Mouse (Mus musculus) liver, embryonic 13.5 days (tissue): ENCODE measurements around the gene Lrp6. TPM values are rescaled to one million over a fixed set of nuclear protein-coding genes. Genes with fewer than 3 reads are reported as not detected.

Experiments used
- ATAC-seq: fragments of 200-750 bp; cut with Nextera tagmentation; 2 replicates; pipeline ENCODE4 v1.8.0; 2017; ENCODE audit warnings: low read depth, mild to moderate bottlenecking, moderate number of reproducible peaks, moderate library complexity
- DNase-seq: peaks from one replicate; pipeline ENCODE4 v3.0.0; 2022
- H3K27ac ChIP-seq: fragments of 300-500 bp; sonication (generic); 2 replicates; pipeline ENCODE4 v1.5.1; 2015; ENCODE audit warnings: moderate library complexity, mild to moderate bottlenecking, inconsistent platforms
- H3K27me3 ChIP-seq: fragments of 300-500 bp; sonication (generic); 2 replicates; pipeline ENCODE4 v1.6.1; 2015; ENCODE audit warnings: mild to moderate bottlenecking, inconsistent platforms
- H3K36me3 ChIP-seq: fragments of 300-500 bp; sonication (generic); 2 replicates; pipeline ENCODE4 v1.6.1; 2015; ENCODE audit warnings: mild to moderate bottlenecking, inconsistent platforms
- H3K4me1 ChIP-seq: fragments of 300-500 bp; sonication (generic); replicated peaks from 2 replicates; pipeline ENCODE4 v1.6.1; 2015; ENCODE audit warnings: inconsistent platforms
- H3K4me2 ChIP-seq: fragments of 300-500 bp; sonication (generic); 2 replicates; pipeline ENCODE4 v1.6.1; 2015; ENCODE audit warnings: inconsistent platforms, mild to moderate bottlenecking, moderate library complexity
- H3K4me3 ChIP-seq: fragments of 300-500 bp; sonication (generic); replicated peaks from 2 replicates; pipeline ENCODE4 v1.5.1; 2015; ENCODE audit warnings: mild to moderate bottlenecking, inconsistent platforms
- H3K9ac ChIP-seq: fragments of 300-500 bp; sonication (generic); 2 replicates; pipeline ENCODE4 v1.6.1; 2015; ENCODE audit warnings: mild to moderate bottlenecking, inconsistent platforms
- H3K9me3 ChIP-seq: fragments of 300-500 bp; sonication (generic); replicated peaks from 2 replicates; pipeline ENCODE4 v1.6.1; 2016; ENCODE audit warnings: inconsistent platforms
- WGBS: fragments of 180-500 bp; shearing (Covaris S2); methylation state at CpG from one replicate; pipeline ENCODE4 v1.1.7; 2015; ENCODE audit not compliant: insufficient replicate concordance; 5-methylcytosine and 5-hydroxymethylcytosine counted together
- polyA plus RNA-seq: library from polyadenylated mRNA; unstranded; fragments of >200 nt; fragmentation: Nextera tagmentation; extraction: Ambion mirVana; gene quantifications from 2 replicates; pipeline ENCODE4 v1.2.1, GENCODE M21; 2015

The Lrp6 gene
- polyA plus RNA-seq, 1 experiment from 2014 or later = 6.8 TPM

- Histone ChIP-seq H3K36me3 (peaks cover 3% of the 10 kb centered on the region; the same call in 1 of the 2 replicates), H3K27me3 (no peaks in the 10 kb centered on the region), H3K4me1 (peaks cover 23% of the 10 kb centered on the region), H3K27ac (no peak overlapping the region), H3K9me3 (no peaks in the 10 kb centered on the region), H3K9ac (no peak overlapping the region), H3K4me2 (no peak overlapping the region), H3K4me3 (no peak overlapping the region)
- no peak for DNase-seq
- ATAC-seq = no peak
- WGBS = 81% methylated on average over 6 of the region's 6 CpGs
Observed at GRCm38 (mm10) chr6:134513011-134513410, 53.8 kb downstream of the Lrp6 start.

DNA sequence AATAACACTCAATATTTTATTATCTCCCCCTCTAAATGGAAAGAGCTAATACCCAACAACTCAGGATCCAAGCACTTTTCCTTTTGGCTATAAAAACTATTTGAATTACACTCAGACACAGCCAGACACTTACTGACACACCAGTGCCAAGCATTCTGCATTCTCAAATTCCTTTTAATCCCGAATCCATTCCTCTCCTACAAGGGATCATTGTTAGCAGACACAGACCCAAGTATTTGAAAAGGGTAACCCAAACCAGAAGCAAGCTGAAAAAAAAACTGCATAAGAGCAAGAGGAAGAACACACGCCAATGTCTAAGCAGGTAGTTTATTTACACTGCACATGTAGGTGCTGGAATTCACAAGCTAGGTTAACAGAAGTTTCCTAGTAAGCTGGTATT lies 54.3 kb downstream of the Lrp6 start:
- 71% methylated on average over 2 of the region's 2 CpGs for WGBS
- DNase-seq (no peak), ATAC-seq (no peak)
- H3K36me3 ChIP-seq = peaks cover 6% of the 10 kb centered on the region
- peaks cover 22% of the 10 kb centered on the region for H3K4me1 ChIP-seq
- no peaks in the 10 kb centered on the region for H3K27me3 ChIP-seq
- H3K4me2 ChIP-seq = no peak overlapping the region
- no peak overlapping the region for H3K4me3 ChIP-seq
- no peak overlapping the region for H3K27ac ChIP-seq
- H3K9me3 ChIP-seq = no peaks in the 10 kb centered on the region
- no peak overlapping the region for H3K9ac ChIP-seq

DNA sequence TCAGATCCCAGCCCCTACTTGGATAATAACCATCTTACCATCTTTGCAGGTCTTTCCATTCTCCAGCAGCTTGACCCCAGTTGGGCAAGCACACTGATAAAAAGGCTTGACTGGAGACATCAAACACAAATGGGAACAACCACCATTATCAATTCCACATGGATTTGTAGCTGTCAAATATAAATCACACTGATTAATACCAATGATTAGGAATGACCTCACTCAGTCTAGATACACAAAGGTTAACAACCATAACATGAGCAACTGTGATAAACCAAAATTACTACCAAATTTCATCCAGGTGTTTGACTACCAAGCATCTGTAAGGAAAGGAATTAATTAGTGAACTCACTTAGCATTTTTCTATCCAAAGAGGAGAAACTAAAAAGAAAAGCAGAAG lies 55.6 kb downstream of the Lrp6 start:
- ATAC-seq (no peak), DNase-seq (no peak)
- H3K9ac ChIP-seq = no peak overlapping the region
- H3K4me1 ChIP-seq = peaks cover 14% of the 10 kb centered on the region
- no peaks in the 10 kb centered on the region for H3K9me3 ChIP-seq
- peaks cover 20% of the 10 kb centered on the region for H3K36me3 ChIP-seq
- no peak overlapping the region for H3K27ac ChIP-seq
- no peak overlapping the region for H3K4me3 ChIP-seq
- no peaks in the 10 kb centered on the region for H3K27me3 ChIP-seq
- no peak overlapping the region for H3K4me2 ChIP-seq

DNA sequence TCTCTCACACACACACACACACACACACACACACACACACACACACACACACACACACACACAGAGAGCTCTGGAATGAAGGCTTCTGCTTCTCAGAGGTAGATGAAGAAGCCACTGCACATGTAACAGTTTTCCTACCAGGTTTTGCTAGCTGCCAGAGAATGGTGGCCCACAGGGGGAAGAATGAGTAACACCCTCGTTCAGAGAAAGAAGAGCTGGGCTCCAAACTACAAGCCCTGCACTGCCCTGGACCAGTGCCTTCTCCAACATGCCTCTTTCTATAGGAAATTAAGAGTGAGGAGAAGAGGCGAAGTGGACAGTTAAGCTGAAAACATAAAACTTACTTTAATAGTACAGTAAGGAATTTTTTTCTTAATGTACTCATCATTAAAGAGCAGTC lies 56.5 kb downstream of the Lrp6 start:
- peaks cover 10% of the 10 kb centered on the region for H3K4me1 ChIP-seq
- H3K9me3 ChIP-seq = no peaks in the 10 kb centered on the region
- H3K27me3 ChIP-seq = no peaks in the 10 kb centered on the region
- H3K4me2 ChIP-seq = no peak overlapping the region
- H3K36me3 ChIP-seq = peaks cover 20% of the 10 kb centered on the region
- no peak overlapping the region for H3K27ac ChIP-seq
- H3K9ac ChIP-seq = no peak overlapping the region
- ATAC-seq (no peak), DNase-seq (no peak)
- WGBS = 57% methylated on average over 2 of the region's 2 CpGs
- H3K4me3 ChIP-seq = no peak overlapping the region

- Histone ChIP-seq H3K36me3 (peaks cover 25% of the 10 kb centered on the region), H3K27ac (no peak overlapping the region), H3K4me2 (no peak overlapping the region), H3K4me1 (peaks cover 10% of the 10 kb centered on the region), H3K4me3 (no peak overlapping the region), H3K9ac (no peak overlapping the region), H3K27me3 (no peaks in the 10 kb centered on the region), H3K9me3 (no peaks in the 10 kb centered on the region)
- no peak for ATAC-seq
- WGBS = 76% methylated on average over 10 of the region's 10 CpGs
- DNase-seq = no peak
Observed at GRCm38 (mm10) chr6:134509731-134510226, 57.0 kb downstream of the Lrp6 start.

GRCm38 (mm10) chr6:134504866-134505265 lies 61.9 kb downstream of the Lrp6 start:
- no peak overlapping the region for H3K4me2 ChIP-seq
- 57% methylated on average over 4 of the region's 4 CpGs for WGBS
- peak; percentile 73 for ATAC-seq
- H3K36me3 ChIP-seq = peaks cover 25% of the 10 kb centered on the region
- no peak for DNase-seq
- H3K4me3 ChIP-seq = no peak overlapping the region
- peaks cover 3% of the 10 kb centered on the region; the same call in 1 of the 2 replicates for H3K4me1 ChIP-seq
- no peak overlapping the region for H3K9ac ChIP-seq
- no peaks in the 10 kb centered on the region for H3K27me3 ChIP-seq
- H3K9me3 ChIP-seq = no peaks in the 10 kb centered on the region
- H3K27ac ChIP-seq = no peak overlapping the region

DNA sequence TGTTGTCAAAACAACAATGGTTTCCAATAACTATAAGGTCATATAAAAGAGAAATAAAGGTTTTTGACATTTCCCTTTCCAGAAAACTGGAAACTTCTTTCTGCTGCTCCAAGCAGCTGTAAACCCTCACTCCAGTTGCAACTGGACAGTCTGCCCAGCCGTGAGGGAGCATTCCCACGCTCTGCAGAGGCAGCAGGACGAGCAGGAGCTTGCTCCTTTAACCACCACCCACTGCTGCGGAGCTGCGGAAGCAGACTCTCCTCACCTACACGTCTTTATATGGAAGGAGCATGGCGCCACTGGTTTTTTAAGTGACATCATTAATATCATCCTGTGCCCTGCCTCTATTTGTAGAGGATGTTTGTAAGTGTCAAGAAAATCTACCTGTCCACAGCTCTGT lies 64.4 kb downstream of the Lrp6 start:
- Histone ChIP-seq H3K36me3 (peaks cover 27% of the 10 kb centered on the region), H3K27ac (no peak overlapping the region), H3K27me3 (no peaks in the 10 kb centered on the region), H3K4me1 (peaks cover 11% of the 10 kb centered on the region), H3K9ac (no peak overlapping the region), H3K4me2 (no peak overlapping the region), H3K4me3 (no peak overlapping the region), H3K9me3 (no peaks in the 10 kb centered on the region)
- 79% methylated on average over 7 of the region's 7 CpGs for WGBS
- no peak for ATAC-seq
- DNase-seq = no peak

DNA sequence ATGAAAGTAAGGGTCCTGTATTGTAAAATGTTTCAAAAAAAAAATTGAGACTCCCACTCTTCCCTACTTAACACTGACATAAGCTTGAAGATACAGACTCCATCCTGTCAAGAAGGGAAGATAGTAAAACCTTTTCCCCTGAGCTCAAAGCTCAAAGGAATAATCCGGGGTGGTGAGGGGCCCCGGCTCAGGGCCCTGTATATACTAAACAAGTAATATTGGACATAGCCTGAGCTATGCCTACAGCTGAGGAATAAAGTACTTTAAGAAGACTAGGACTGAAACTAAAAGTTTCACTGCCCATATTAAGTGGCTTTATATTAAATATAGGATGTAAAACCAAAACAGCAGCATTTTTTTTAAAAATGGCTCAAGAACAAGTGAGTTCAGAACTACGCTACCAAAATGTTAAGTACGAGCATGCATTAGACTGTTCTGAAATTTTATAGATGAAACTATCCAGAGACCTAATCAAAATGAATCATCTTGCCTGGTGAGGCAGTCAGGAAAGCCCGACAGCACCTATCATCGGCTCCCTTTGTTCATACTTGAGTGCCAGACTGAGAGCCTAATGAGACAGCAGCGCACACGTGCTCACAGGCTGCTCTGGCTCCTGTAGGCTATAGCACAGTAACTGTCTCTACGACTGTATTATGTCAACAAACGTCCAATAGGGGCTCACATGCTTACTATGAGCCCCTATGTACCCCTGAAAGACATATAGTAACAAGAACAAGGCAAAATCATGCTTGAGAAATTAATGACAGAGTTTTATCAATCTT lies 66.2 kb downstream of the Lrp6 start:
- H3K27me3 ChIP-seq = no peaks in the 10 kb centered on the region
- no peak overlapping the region for H3K27ac ChIP-seq
- no peak overlapping the region for H3K4me3 ChIP-seq
- peaks cover 11% of the 10 kb centered on the region for H3K4me1 ChIP-seq
- no peak overlapping the region for H3K9ac ChIP-seq
- 80% methylated on average over 10 of the region's 10 CpGs for WGBS
- DNase-seq (no peak), ATAC-seq (no peak)
- no peaks in the 10 kb centered on the region for H3K9me3 ChIP-seq
- H3K4me2 ChIP-seq = no peak overlapping the region
- H3K36me3 ChIP-seq = peaks cover 16% of the 10 kb centered on the region

GRCm38 (mm10) chr6:134499089-134499488 lies 67.7 kb downstream of the Lrp6 start:
- no peak overlapping the region for H3K4me2 ChIP-seq
- DNase-seq (no peak), ATAC-seq (no peak)
- peaks cover 11% of the 10 kb centered on the region; the same call in 1 of the 2 replicates for H3K36me3 ChIP-seq
- peaks cover 11% of the 10 kb centered on the region for H3K4me1 ChIP-seq
- H3K9ac ChIP-seq = no peak overlapping the region
- no peaks in the 10 kb centered on the region for H3K9me3 ChIP-seq
- no peaks in the 10 kb centered on the region for H3K27me3 ChIP-seq
- 70% methylated on average over 2 of the region's 2 CpGs for WGBS
- no peak overlapping the region for H3K27ac ChIP-seq
- H3K4me3 ChIP-seq = no peak overlapping the region

DNA sequence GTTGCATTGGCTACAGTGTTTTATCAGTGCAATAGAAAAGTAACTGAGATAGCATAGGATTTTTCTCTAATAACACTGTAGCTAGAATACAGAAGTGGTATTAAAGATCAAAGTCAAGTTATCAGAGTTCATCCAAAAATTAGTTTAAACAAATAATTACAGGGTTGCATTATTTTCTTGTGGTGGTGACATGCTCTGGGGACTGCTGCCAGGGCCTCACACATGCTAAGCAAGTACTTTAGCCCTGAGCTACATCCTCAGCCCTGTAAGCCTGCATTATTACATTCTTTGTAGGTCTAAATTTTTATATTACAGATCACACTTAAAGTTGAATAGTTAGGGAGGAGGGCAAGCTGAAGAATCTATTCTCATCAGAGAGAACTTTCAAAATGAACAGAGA lies 68.2 kb downstream of the Lrp6 start:
- Histone ChIP-seq H3K4me2 (no peak overlapping the region), H3K9me3 (no peaks in the 10 kb centered on the region), H3K9ac (no peak overlapping the region), H3K27me3 (no peaks in the 10 kb centered on the region), H3K4me3 (no peak overlapping the region), H3K4me1 (peaks cover 11% of the 10 kb centered on the region), H3K36me3 (peaks cover 11% of the 10 kb centered on the region; the same call in 1 of the 2 replicates), H3K27ac (no peak overlapping the region)
- DNase-seq (no peak), ATAC-seq (no peak)

DNA sequence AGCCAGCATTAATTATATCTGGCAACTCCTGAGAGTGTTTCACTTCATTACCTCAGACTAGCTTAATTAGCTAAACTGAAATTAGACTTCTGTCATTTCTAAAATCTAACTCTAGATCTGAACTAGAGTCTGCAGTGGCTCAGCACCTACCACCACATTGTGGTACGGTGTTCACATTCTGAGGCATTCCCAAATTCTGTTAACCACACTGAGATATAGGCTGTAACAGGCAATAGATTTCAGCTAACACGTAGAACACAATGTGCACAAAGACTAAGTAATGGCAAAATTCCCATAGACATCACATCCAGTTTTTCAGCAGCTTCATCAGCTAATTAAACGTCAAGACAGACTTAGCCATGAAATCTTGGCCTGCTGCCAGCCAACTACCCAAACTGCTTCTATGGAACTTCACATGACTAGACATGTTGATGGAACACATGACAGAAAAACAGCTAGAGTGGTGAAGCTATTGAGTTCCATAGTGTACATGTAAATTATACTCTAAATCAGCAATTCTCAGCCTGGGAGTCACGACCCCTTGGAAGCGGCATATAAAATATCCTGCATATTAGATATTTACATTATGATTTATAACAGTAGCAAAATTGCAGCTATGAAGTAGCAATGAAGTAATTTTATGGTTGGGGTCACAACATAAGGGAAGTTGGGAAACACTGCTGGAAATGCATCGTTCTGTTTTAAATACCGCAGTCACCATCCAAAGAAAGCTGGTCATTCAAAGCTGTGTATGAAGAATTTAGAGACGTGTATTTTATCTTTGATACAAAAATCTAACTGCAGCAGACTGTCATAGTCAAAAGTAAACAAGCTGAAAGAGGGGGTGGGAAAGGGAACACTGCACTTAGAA lies 71.7 kb downstream of the Lrp6 start:
- Histone ChIP-seq H3K27ac (no peak overlapping the region), H3K9ac (no peak overlapping the region), H3K27me3 (no peaks in the 10 kb centered on the region), H3K4me1 (peaks cover 9% of the 10 kb centered on the region), H3K9me3 (no peaks in the 10 kb centered on the region), H3K36me3 (peaks cover 11% of the 10 kb centered on the region; the same call in 1 of the 2 replicates), H3K4me2 (no peak overlapping the region), H3K4me3 (no peak overlapping the region)
- DNase-seq = no peak
- ATAC-seq = no peak
- WGBS = 83% methylated on average over 8 of the region's 8 CpGs
